Mouse (Mus musculus) frontal cortex, postnatal 10 days (tissue): Measurements from ENCODE around the gene Lrif1.
"Not testable (repeated sequence)": the region's sequence is repeated elsewhere in the genome, so short reads cannot be mapped to it uniquely, and the experiment has no call there.

Experiments used
- DNase-seq, 2 experiments: peaks; one replicate each; pipeline ENCODE4 v3.0.0; 2022; ENCODE audit warnings: low spot score in 2 of 2, mixed read lengths in 1 of 2

The Lrif1 gene

GRCm38 (mm10) chr3:106684830-106685229, at the start of gene Lrif1:
TSS of gene Lrif1 (plus strand) at chr3:106684987.
- peak; percentile 81 to 83 for DNase-seq

GRCm38 (mm10) chr3:106672811-106673210, 12.0 kb upstream of the Lrif1 start:
- not testable (repeated sequence) for DNase-seq

- DNase-seq = no peak
These were observed 594 bp downstream of the Lrif1 start for GRCm38 (mm10) chr3:106685381-106685780.

GRCm38 (mm10) chr3:106721397-106722027, 36.7 kb downstream of the Lrif1 start:
- DNase-seq = peak; percentile 95 to 99

- DNase-seq = peak; percentile 85 to 90
These were observed 37.5 kb downstream of the Lrif1 start for GRCm38 (mm10) chr3:106722028-106722945.

GRCm38 (mm10) chr3:106755898-106756297, 71.1 kb downstream of the Lrif1 start:
- no peak for DNase-seq

GRCm38 (mm10) chr3:106771834-106772233, 87.0 kb downstream of the Lrif1 start:
- DNase-seq = no peak

GRCm38 (mm10) chr3:106785130-106785529, 100.3 kb downstream of the Lrif1 start:
- DNase-seq = no peak
